Mouse (Mus musculus) C2C12 (cell line): ENCODE data around the gene Acbd4. TPM values are rescaled to one million over a fixed set of nuclear protein-coding genes. Genes with fewer than 3 reads are reported as not detected.

Source experiments
- H3K27me3 ChIP-seq: one replicate; pipeline ENCODE4 v1.6.1; 2011; ENCODE audit not compliant: control insufficient read depth, insufficient read depth, insufficient read length
- H3K36me3 ChIP-seq: one replicate; pipeline ENCODE4 v1.6.1; 2011; ENCODE audit not compliant: control insufficient read depth, insufficient read depth
- H3K4me3 ChIP-seq: one replicate; pipeline ENCODE4 v1.5.1; 2011; ENCODE audit warnings: mild to moderate bottlenecking, control low read depth; ENCODE audit not compliant: poor library complexity, insufficient read depth, severe bottlenecking
- H3K79me2 ChIP-seq: one replicate; pipeline ENCODE4 v1.6.1; 2011; ENCODE audit not compliant: control insufficient read depth, insufficient read depth
- H3K79me3 ChIP-seq: one replicate; pipeline ENCODE4 v1.6.1; 2011; ENCODE audit warnings: low read depth, control low read depth
- H3ac ChIP-seq: one replicate; pipeline ENCODE3; 2011; ENCODE audit warnings: low read depth; ENCODE audit not compliant: control insufficient read depth, insufficient read length
- CEBPB ChIP-seq: IDR thresholded peaks from one replicate; pipeline ENCODE4 v1.6.1; 2011; ENCODE audit warnings: low read depth, mild to moderate bottlenecking, control low read depth, moderate library complexity
- CTCF ChIP-seq: IDR thresholded peaks from one replicate; pipeline ENCODE4 v1.5.1; 2011; ENCODE audit not compliant: control insufficient read depth, insufficient read depth, insufficient read length
- FOSL1 ChIP-seq: IDR thresholded peaks from one replicate; pipeline ENCODE4 v1.8.0; 2011; ENCODE audit warnings: mild to moderate bottlenecking, low read length; ENCODE audit not compliant: poor library complexity, insufficient read depth, severe bottlenecking
- MAX ChIP-seq: IDR thresholded peaks from one replicate; pipeline ENCODE4 v1.6.1; 2011; ENCODE audit warnings: mild to moderate bottlenecking, control low read depth
- MYOD1 ChIP-seq: IDR thresholded peaks from one replicate; pipeline ENCODE4 v1.6.1; 2011; ENCODE audit warnings: low read depth; ENCODE audit not compliant: control insufficient read depth, insufficient read length
- MYOG ChIP-seq: IDR thresholded peaks from one replicate; pipeline ENCODE4 v1.6.1; 2011; ENCODE audit not compliant: control insufficient read depth, insufficient read length; ENCODE audit errors: extremely low read depth
- USF1 ChIP-seq: IDR thresholded peaks from one replicate; pipeline ENCODE4 v1.6.1; 2011; ENCODE audit warnings: low read depth, mild to moderate bottlenecking, control low read depth, moderate library complexity
- polyA plus RNA-seq: library from polyadenylated mRNA; unstranded; fragments of >200 nt; fragmentation: generic; extraction: Trizol; gene quantifications from one replicate; pipeline ENCODE4 v1.2.1, GENCODE M21; 2012; ENCODE audit warnings: missing spikeins

Acbd4 gene
- polyA plus RNA-seq, 1 experiment = 23.0 TPM

- no peak for TF ChIP-seq MYOD1
- no peak for TF ChIP-seq MYOG
- TF ChIP-seq FOSL1 = no peak
- no peak for TF ChIP-seq USF1
- H3K4me3 ChIP-seq = no peak overlapping the region
- H3K27me3 ChIP-seq = no peaks in the 10 kb centered on the region
- peaks cover 70% of the 10 kb centered on the region for H3K36me3 ChIP-seq
- peaks cover 7% of the 10 kb centered on the region for H3K79me3 ChIP-seq
- peaks cover 32% of the 10 kb centered on the region for H3K79me2 ChIP-seq
- no peak overlapping the region for H3ac ChIP-seq
Measured at GRCm38 (mm10) chr11:103078131-103078530, 23.4 kb upstream of the Acbd4 start.

GRCm38 (mm10) chr11:103080323-103081091 is 21.0 kb upstream of the Acbd4 start:
- H3ac ChIP-seq = no peak overlapping the region
- no peaks in the 10 kb centered on the region for H3K27me3 ChIP-seq
- peaks cover 35% of the 10 kb centered on the region for H3K79me2 ChIP-seq
- H3K79me3 ChIP-seq = peaks cover 10% of the 10 kb centered on the region
- TF ChIP-seq MYOD1 (no peak), FOSL1 (no peak), MYOG (no peak), USF1 (no peak), CTCF (no peak), CEBPB (no peak), MAX (no peak)
- no peak overlapping the region for H3K4me3 ChIP-seq
- H3K36me3 ChIP-seq = peaks cover 47% of the 10 kb centered on the region

- Histone ChIP-seq H3K36me3 (peaks cover 36% of the 10 kb centered on the region), H3ac (no peak overlapping the region), H3K27me3 (no peaks in the 10 kb centered on the region), H3K79me2 (peaks cover 35% of the 10 kb centered on the region), H3K4me3 (no peak overlapping the region), H3K79me3 (peaks cover 10% of the 10 kb centered on the region)
- TF ChIP-seq CEBPB (no peak), USF1 (no peak)
Measured at GRCm38 (mm10) chr11:103081631-103082030, 19.9 kb upstream of the Acbd4 start.

GRCm38 (mm10) chr11:103093306-103093705 is 8.2 kb upstream of the Acbd4 start:
- Histone ChIP-seq H3K36me3 (peaks cover 4% of the 10 kb centered on the region), H3ac (peak overlapping the region; percentile 2), H3K27me3 (no peaks in the 10 kb centered on the region), H3K79me2 (peaks cover 44% of the 10 kb centered on the region), H3K79me3 (peaks cover 22% of the 10 kb centered on the region), H3K4me3 (no peak overlapping the region)
- TF ChIP-seq CTCF (no peak), FOSL1 (no peak), USF1 (no peak), MYOD1 (no peak), CEBPB (no peak), MAX (no peak), MYOG (no peak)

- H3K79me2 ChIP-seq = peaks cover 52% of the 10 kb centered on the region
- no peak overlapping the region for H3K4me3 ChIP-seq
- TF ChIP-seq MYOD1 (no peak), MAX (peak; percentile 40), FOSL1 (peak; percentile 40), MYOG (no peak), CTCF (no peak), USF1 (no peak), CEBPB (no peak)
Measured at GRCm38 (mm10) chr11:103093862-103094833, 7.3 kb upstream of the Acbd4 start.

More at GRCm38 (mm10) chr11:103093862-103094833, 7.3 kb upstream of the Acbd4 start:
- H3K36me3 ChIP-seq = peaks cover 9% of the 10 kb centered on the region
- H3K79me3 ChIP-seq = peaks cover 25% of the 10 kb centered on the region
- peak overlapping the region; percentile 18 for H3ac ChIP-seq
- no peaks in the 10 kb centered on the region for H3K27me3 ChIP-seq
